Mouse (Mus musculus): ENCODE data around the gene C4bp. TPM values are rescaled to one million over a fixed set of nuclear protein-coding genes. Genes with fewer than 3 reads are reported as not detected.
A peak's percentile ranks its signal among the peaks of the same experiment; 100 is the strongest.

C4bp gene
- polyA plus RNA-seq, 1 experiment from 2014 or later, result not detected

GRCm38 (mm10) chr1:130644103-130644502 lies 17.3 kb downstream of the C4bp start:
- ATAC-seq, result no peak
- no peak overlapping the region for H3K27ac ChIP-seq

GRCm38 (mm10) chr1:130640967-130641366 lies 20.5 kb downstream of the C4bp start:
- ATAC-seq, result no peak
- Histone ChIP-seq H3K9ac (no peak overlapping the region), H3K9me3 (replicated peaks) (no peaks in the 10 kb centered on the region)

More at GRCm38 (mm10) chr1:130644103-130644502, 17.3 kb downstream of the C4bp start:
- Histone ChIP-seq H3K4me3 (no peak overlapping the region), H3K27me3 (no peaks in the 10 kb centered on the region), H3K9ac (no peak overlapping the region), H3K4me1 (no peaks in the 10 kb centered on the region), H3K4me2 (no peak overlapping the region), H3K9me3 (replicated peaks) (no peaks in the 10 kb centered on the region), H3K36me3 (ENCODE audit: poor library complexity, severe bottlenecking) (no peaks in the 10 kb centered on the region)
- WGBS, result 51% methylated on average over 4 of the region's 4 CpGs

GRCm38 (mm10) chr1:130633761-130634410 lies 27.5 kb downstream of the C4bp start:
- H3K27me3 ChIP-seq, result no peaks in the 10 kb centered on the region
- H3K4me2 ChIP-seq, result no peak overlapping the region
- H3K36me3 ChIP-seq (ENCODE audit: poor library complexity, severe bottlenecking), result no peaks in the 10 kb centered on the region
- WGBS, result 35% methylated on average over 16 of the region's 16 CpGs
- H3K27ac ChIP-seq, result no peak overlapping the region
- no peak overlapping the region for H3K9ac ChIP-seq
- no peaks in the 10 kb centered on the region for H3K4me1 ChIP-seq
- H3K4me3 ChIP-seq, result no peak overlapping the region
- H3K9me3 ChIP-seq (replicated peaks), result no peaks in the 10 kb centered on the region
- 0 out of 2 replicates have a peak, but pooled peaks have one; percentile 70 for ATAC-seq

More at GRCm38 (mm10) chr1:130640967-130641366, 20.5 kb downstream of the C4bp start:
- Histone ChIP-seq H3K36me3 (ENCODE audit: poor library complexity, severe bottlenecking) (no peaks in the 10 kb centered on the region), H3K4me3 (no peak overlapping the region), H3K4me1 (no peaks in the 10 kb centered on the region), H3K27ac (no peak overlapping the region), H3K27me3 (no peaks in the 10 kb centered on the region), H3K4me2 (no peak overlapping the region)

GRCm38 (mm10) chr1:130633316-130633715 lies 28.1 kb downstream of the C4bp start:
- no peaks in the 10 kb centered on the region for H3K9me3 ChIP-seq (replicated peaks)
- 92% methylated on average over 8 of the region's 8 CpGs for WGBS
- H3K27ac ChIP-seq, result no peak overlapping the region
- H3K27me3 ChIP-seq, result no peaks in the 10 kb centered on the region
- no peaks in the 10 kb centered on the region for H3K36me3 ChIP-seq (ENCODE audit: poor library complexity, severe bottlenecking)
- H3K4me2 ChIP-seq, result no peak overlapping the region
- no peaks in the 10 kb centered on the region for H3K4me1 ChIP-seq
- no peak for ATAC-seq
- no peak overlapping the region for H3K9ac ChIP-seq
- no peak overlapping the region for H3K4me3 ChIP-seq

- no peak for ATAC-seq
- Histone ChIP-seq H3K9ac (no peak within 1 kb of the TSS), H3K9me3 (replicated peaks) (no peaks in the 10 kb centered on the region), H3K4me3 (no peak within 1 kb of the TSS), H3K4me1 (no peaks in the 10 kb centered on the region), H3K27ac (no peak within 1 kb of the TSS), H3K4me2 (no peak within 1 kb of the TSS), H3K36me3 (ENCODE audit: poor library complexity, severe bottlenecking) (no peaks in the 10 kb centered on the region), H3K27me3 (no peaks in the 10 kb centered on the region)
- WGBS, result 95% methylated on average over 2 of the region's 2 CpGs
Observed at GRCm38 (mm10) chr1:130629521-130629920, 31.9 kb downstream of the C4bp start, which contains the start of gene Zp3r. Gene Zp3r (minus strand): TSS chr1:130629621.

GRCm38 (mm10) chr1:130596291-130596690 lies 65.1 kb downstream of the C4bp start:
- H3K4me3 ChIP-seq, result no peak overlapping the region
- no peak overlapping the region for H3K27ac ChIP-seq
- no peak for ATAC-seq
- H3K36me3 ChIP-seq (ENCODE audit: poor library complexity, severe bottlenecking), result no peaks in the 10 kb centered on the region
- no peaks in the 10 kb centered on the region for H3K4me1 ChIP-seq
- no peaks in the 10 kb centered on the region for H3K9me3 ChIP-seq (replicated peaks)
- no peaks in the 10 kb centered on the region for H3K27me3 ChIP-seq
- WGBS, result 91% methylated on average over 2 of the region's 2 CpGs
- H3K9ac ChIP-seq, result no peak overlapping the region
- no peak overlapping the region for H3K4me2 ChIP-seq

DNA sequence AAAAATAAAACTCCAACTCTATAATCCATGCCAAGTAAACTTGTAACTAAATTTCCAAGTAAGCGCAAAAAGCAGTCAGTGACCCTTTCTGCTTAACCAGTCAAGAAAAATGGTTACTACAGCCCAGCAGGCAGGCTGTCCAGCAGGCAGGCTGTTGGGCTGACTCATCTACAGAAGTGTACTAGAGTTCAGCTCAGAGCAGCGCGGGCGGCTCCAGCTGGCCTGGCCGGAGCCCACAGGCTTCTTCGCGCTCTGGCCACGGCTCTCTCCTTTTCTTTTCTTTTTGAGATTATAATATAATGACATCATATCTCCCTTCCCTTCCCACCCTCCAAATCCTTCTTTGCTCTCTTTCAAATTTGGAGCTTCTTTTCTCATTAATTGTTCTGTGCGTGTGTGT lies 72.8 kb downstream of the C4bp start:
- Histone ChIP-seq H3K27ac (no peak overlapping the region), H3K36me3 (ENCODE audit: poor library complexity, severe bottlenecking) (no peaks in the 10 kb centered on the region), H3K4me2 (no peak overlapping the region), H3K4me1 (no peaks in the 10 kb centered on the region), H3K9me3 (replicated peaks) (no peaks in the 10 kb centered on the region), H3K9ac (no peak overlapping the region), H3K4me3 (no peak overlapping the region), H3K27me3 (no peaks in the 10 kb centered on the region)
- ATAC-seq, result no peak
- 84% methylated on average over 9 of the region's 9 CpGs for WGBS

Other genes starting within 250 kb of the C4bp start
- gene Cd55b, start 238.6 kb downstream of the C4bp start, polyA plus RNA-seq (2015; fragmentation: Nextera tagmentation; extraction: Ambion mirVana), result not detected in 2 replicates
- 2.0 and 2.6 TPM in 2 replicates for gene Cd55, start 198.9 kb downstream of the C4bp start, polyA plus RNA-seq (2015; fragmentation: Nextera tagmentation; extraction: Ambion mirVana)
- gene Zp3r, start 32.0 kb downstream of the C4bp start, polyA plus RNA-seq (2015; fragmentation: Nextera tagmentation; extraction: Ambion mirVana), result not detected in 2 replicates
- not detected in 2 replicates for gene Gm29427, start 54.2 kb upstream of the C4bp start, polyA plus RNA-seq (2015; fragmentation: Nextera tagmentation; extraction: Ambion mirVana)
- 21.4 and 21.6 TPM in 2 replicates for gene Yod1, start 55.7 kb upstream of the C4bp start, polyA plus RNA-seq (2015; fragmentation: Nextera tagmentation; extraction: Ambion mirVana)
- gene Pfkfb2, start 67.6 kb upstream of the C4bp start, polyA plus RNA-seq (2015; fragmentation: Nextera tagmentation; extraction: Ambion mirVana), result 15.5 and 17.1 TPM in 2 replicates
- 0.32 and 0.38 TPM in 2 replicates for gene AA986860, start 70.3 kb upstream of the C4bp start, polyA plus RNA-seq (2015; fragmentation: Nextera tagmentation; extraction: Ambion mirVana)
- gene Fcamr, start 139.3 kb upstream of the C4bp start, polyA plus RNA-seq (2015; fragmentation: Nextera tagmentation; extraction: Ambion mirVana), result not detected in 2 replicates
- not detected in 2 replicates for gene Pigr, start 165.1 kb upstream of the C4bp start, polyA plus RNA-seq (2015; fragmentation: Nextera tagmentation; extraction: Ambion mirVana)
- not detected in 2 replicates for gene Fcmr, start 204.0 kb upstream of the C4bp start, polyA plus RNA-seq (2015; fragmentation: Nextera tagmentation; extraction: Ambion mirVana)
- not detected in 2 replicates for gene Il24, start 225.8 kb upstream of the C4bp start, polyA plus RNA-seq (2015; fragmentation: Nextera tagmentation; extraction: Ambion mirVana)
- not detected in 2 replicates for gene Il20, start 249.8 kb upstream of the C4bp start, polyA plus RNA-seq (2015; fragmentation: Nextera tagmentation; extraction: Ambion mirVana)